In genomic region chr3:105581119-105581518, GRCm38 (mm10) we compare ENCODE assay signal across 19 mouse cellular contexts.
"Had no signal": no experiment of that assay in that cellular context is flagged by ENCODE, and none has a peak within 500 bp of the region (broad histone marks: within the 10 kb centered on the region; RNA-seq: fewer than 3 reads in every experiment).

No protein-coding gene starts in this region.

- H3K4me1 ChIP-seq: limb, embryonic 12.5 days; limb, embryonic 15.5 days; megakaryocyte, embryonic 14.5 days had no signal

- H3K27me3 ChIP-seq: limb, embryonic 12.5 days; limb, embryonic 15.5 days; neural tube, embryonic 12.5 days; neural tube, embryonic 15.5 days had no signal

- H3K9me3 ChIP-seq: limb, embryonic 12.5 days; limb, embryonic 15.5 days; megakaryocyte, embryonic 14.5 days; neural tube, embryonic 12.5 days; neural tube, embryonic 15.5 days had no signal

- ATAC-seq: intestine, embryonic 16.5 days; liver, postnatal 0 days; lung, postnatal 0 days had no signal

- H3K4me2 ChIP-seq: limb, embryonic 12.5 days; limb, embryonic 15.5 days; liver, embryonic 11.5 days; lung, embryonic 14.5 days; neural tube, embryonic 12.5 days; neural tube, embryonic 15.5 days had no signal

- H3K36me3 ChIP-seq: limb, embryonic 12.5 days; limb, embryonic 15.5 days; neural tube, embryonic 12.5 days; neural tube, embryonic 15.5 days had no signal

- DNase-seq: kidney, adult 18-20 months; kidney, adult 9 months; kidney, postnatal 14 days; kidney, postnatal 4 days; left cerebral cortex, postnatal 4 days; liver, postnatal 0 days; lung, embryonic 14.5 days; thymus, adult 18-20 months; thymus, postnatal 14 days; thymus, postnatal 4 days had no signal

- H3K27ac ChIP-seq: limb, embryonic 12.5 days; limb, embryonic 15.5 days; liver, embryonic 14.5 days; neural tube, embryonic 12.5 days; neural tube, embryonic 15.5 days had no signal

- H3K9ac ChIP-seq: limb, embryonic 12.5 days; limb, embryonic 15.5 days; liver, embryonic 14.5 days; liver, postnatal 0 days; lung, embryonic 14.5 days; neural tube, embryonic 12.5 days; neural tube, embryonic 15.5 days had no signal

- H3K4me3 ChIP-seq: limb, embryonic 12.5 days; limb, embryonic 15.5 days; megakaryocyte, embryonic 14.5 days; neural tube, embryonic 12.5 days; neural tube, embryonic 15.5 days had no signal
